Mouse (Mus musculus) liver, postnatal 0 days (tissue): ENCODE measurements around the gene Gja4. TPM values are rescaled to one million over a fixed set of nuclear protein-coding genes. Genes with fewer than 3 reads are reported as not detected.

Source experiments
- ATAC-seq: fragments of 200-750 bp; cut with Nextera tagmentation; 2 replicates; pipeline ENCODE4 v1.8.0; 2017; ENCODE audit warnings: mild to moderate bottlenecking, moderate library complexity
- DNase-seq: peaks from one replicate; pipeline ENCODE4 v3.0.0-alpha.2; 2016
- H3K27ac ChIP-seq: fragments of 300-500 bp; sonication (generic); 2 replicates; pipeline ENCODE4 v1.5.1; 2014; ENCODE audit warnings: antibody characterized with exemption, moderate library complexity, mild to moderate bottlenecking, low read depth
- H3K27me3 ChIP-seq: fragments of 300-500 bp; sonication (generic); 2 replicates; pipeline ENCODE4 v1.6.1; 2014; ENCODE audit warnings: low read length, control low read depth, mixed read lengths; ENCODE audit not compliant: insufficient read depth
- H3K36me3 ChIP-seq: fragments of 300-500 bp; sonication (generic); replicated peaks from 2 replicates; pipeline ENCODE4 v1.6.1; 2014; ENCODE audit warnings: mild to moderate bottlenecking, control low read depth, low read length, moderate library complexity, mixed read lengths; ENCODE audit not compliant: insufficient read depth
- H3K4me1 ChIP-seq: fragments of 300-500 bp; sonication (generic); 2 replicates; pipeline ENCODE4 v1.6.1; 2014; ENCODE audit warnings: antibody characterized with exemption, mild to moderate bottlenecking, control low read depth; ENCODE audit not compliant: insufficient read depth
- H3K4me2 ChIP-seq: fragments of 300-500 bp; sonication (generic); 2 replicates; pipeline ENCODE4 v1.6.1; 2014; ENCODE audit warnings: low read depth, mild to moderate bottlenecking, low read length, moderate library complexity, mixed read lengths
- H3K4me3 ChIP-seq: fragments of 300-500 bp; sonication (generic); 2 replicates; pipeline ENCODE4 v1.5.1; 2014; ENCODE audit warnings: low read depth, low read length
- H3K9ac ChIP-seq: fragments of 300-500 bp; sonication (generic); replicated peaks from 2 replicates; pipeline ENCODE4 v1.6.1; 2014; ENCODE audit warnings: mild to moderate bottlenecking, moderate library complexity
- H3K9me3 ChIP-seq: fragments of 300-500 bp; sonication (generic); 2 replicates; pipeline ENCODE4 v1.6.1; 2016; ENCODE audit warnings: mild to moderate bottlenecking, control low read depth, low read length, mixed read lengths
- CTCF ChIP-seq: sonication (generic); IDR thresholded peaks from 2 replicates; pipeline ENCODE4 v1.5.1; 2016; ENCODE audit warnings: antibody characterized with exemption, low read depth
- EP300 ChIP-seq: IDR thresholded peaks from 2 replicates; pipeline ENCODE4 v1.6.1; 2016; ENCODE audit warnings: antibody characterized with exemption, low read depth, mild to moderate bottlenecking
- WGBS: fragments of 180-500 bp; shearing (Covaris S2); extraction: QIAGEN DNeasy Blood & Tissue Kit; methylation state at CpG from one replicate; pipeline ENCODE4 v1.1.7; 2014; ENCODE audit not compliant: insufficient replicate concordance; 5-methylcytosine and 5-hydroxymethylcytosine counted together
- polyA plus RNA-seq: library from polyadenylated mRNA; unstranded; fragments of >200 nt; fragmentation: Nextera tagmentation; extraction: Ambion mirVana; gene quantifications from 2 replicates; pipeline ENCODE4 v1.2.1, GENCODE M21; 2015

The Gja4 gene
- polyA plus RNA-seq, result 2.7 and 3.1 TPM in 2 replicates

- TF ChIP-seq EP300 (no peak), CTCF (peak; percentile 54)
- Histone ChIP-seq H3K27me3 (peaks cover 20% of the 10 kb centered on the region; the same call in 1 of the 2 replicates), H3K9ac (0 out of 2 replicates have a peak within 1 kb of the TSS, but pooled peaks have one; percentile 1), H3K9me3 (no peaks in the 10 kb centered on the region), H3K4me1 (0 out of 2 replicates have a peak, but pooled peaks cover 3% of the 10 kb centered on the region), H3K36me3 (no peaks in the 10 kb centered on the region), H3K27ac (no peak within 1 kb of the TSS), H3K4me3 (peak within 1 kb of the TSS; percentile 45), H3K4me2 (peak within 1 kb of the TSS; percentile 74)
- peak; percentile 75 for DNase-seq
- WGBS, result 0% methylated on average over 24 of the region's 25 CpGs
- peak; percentile 68 for ATAC-seq
Measured at GRCm38 (mm10) chr4:127313861-127314260, at the start of gene Gja4. Gene Gja4 (minus strand): TSS chr4:127314039.

DNA sequence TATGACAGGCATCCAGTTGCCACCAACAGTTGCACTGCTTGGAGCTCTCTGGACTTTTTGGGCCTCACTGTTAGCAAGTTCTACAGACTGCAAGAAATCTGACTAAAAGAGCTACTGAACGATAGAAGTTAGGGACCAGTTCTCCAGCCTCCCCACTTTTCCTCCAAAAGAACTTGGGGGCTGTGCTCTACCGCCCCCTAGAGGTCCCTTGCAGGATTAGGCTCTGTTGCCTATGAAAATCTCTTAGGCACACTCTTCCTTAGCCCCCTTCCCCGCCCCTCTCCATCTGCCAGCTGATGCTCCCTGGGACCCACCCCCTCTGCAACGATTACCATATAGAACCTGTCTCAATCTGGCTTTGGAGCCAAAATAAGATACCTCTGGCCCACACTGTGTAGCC is 49.5 kb upstream of the Gja4 start:
- Histone ChIP-seq H3K27me3 (no peaks in the 10 kb centered on the region), H3K9ac (no peak overlapping the region), H3K4me3 (no peak overlapping the region), H3K27ac (no peak overlapping the region), H3K4me2 (no peak overlapping the region), H3K9me3 (no peaks in the 10 kb centered on the region), H3K4me1 (no peaks in the 10 kb centered on the region), H3K36me3 (no peaks in the 10 kb centered on the region)
- WGBS, result 44% methylated on average over 4 of the region's 4 CpGs
- no peak for TF ChIP-seq EP300
- TF ChIP-seq CTCF, result peak; percentile 44
- no peak for ATAC-seq
- no peak for DNase-seq

DNA sequence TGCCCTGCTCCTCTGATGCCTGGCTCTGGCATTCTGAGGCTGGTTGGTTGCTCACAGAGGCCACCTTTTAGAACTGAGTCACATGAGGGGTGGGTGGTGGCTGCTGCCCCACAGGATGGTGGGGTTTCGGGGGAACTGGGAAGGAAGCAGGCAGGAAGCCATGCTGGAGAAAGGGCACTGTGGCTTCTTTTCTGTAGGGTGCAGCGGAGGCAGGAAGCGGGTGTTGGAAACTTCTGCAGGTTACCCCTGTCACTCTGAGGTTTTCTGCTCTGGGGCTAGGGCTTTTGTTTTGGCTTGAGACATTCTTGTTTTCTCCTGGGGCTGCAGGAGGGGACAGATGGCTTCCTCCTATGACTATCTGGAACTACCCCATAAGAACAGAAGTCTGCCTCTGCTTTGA is 48.7 kb upstream of the Gja4 start:
- no peak overlapping the region for H3K9ac ChIP-seq
- WGBS, result 53% methylated on average over 3 of the region's 3 CpGs
- H3K27ac ChIP-seq, result no peak overlapping the region
- ATAC-seq, result no peak
- H3K4me1 ChIP-seq, result no peaks in the 10 kb centered on the region
- no peak for DNase-seq
- TF ChIP-seq EP300, result no peak
- TF ChIP-seq CTCF, result no peak
- H3K36me3 ChIP-seq, result no peaks in the 10 kb centered on the region
- no peaks in the 10 kb centered on the region for H3K9me3 ChIP-seq
- no peaks in the 10 kb centered on the region for H3K27me3 ChIP-seq
- H3K4me3 ChIP-seq, result no peak overlapping the region
- H3K4me2 ChIP-seq, result no peak overlapping the region

DNA sequence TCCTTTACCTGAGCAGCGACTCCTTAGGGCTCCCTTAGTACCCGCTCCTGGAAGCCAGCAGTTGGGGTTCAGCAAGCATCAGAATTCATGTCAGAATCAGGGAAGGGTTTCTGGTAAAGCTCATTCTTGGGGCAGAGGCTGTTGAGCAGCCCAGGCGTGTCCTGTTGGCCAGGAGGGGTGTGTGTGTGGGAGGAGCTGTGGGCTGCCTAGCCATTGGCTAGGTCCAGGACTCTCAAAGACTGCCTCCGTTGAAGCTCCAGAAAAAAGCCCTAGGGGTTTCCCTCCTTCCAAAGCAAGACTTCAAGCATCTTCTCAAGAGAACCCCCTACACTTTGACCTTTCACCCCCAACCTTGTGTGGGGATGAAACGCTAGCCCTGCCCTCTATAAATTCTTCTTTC is 44.2 kb upstream of the Gja4 start, which contains the start of gene Gjb5:
Gjb5 (minus strand) TSS at position 164 of the 400 bp plus-strand sequence.
- H3K27ac ChIP-seq, result no peak within 1 kb of the TSS
- H3K27me3 ChIP-seq, result no peaks in the 10 kb centered on the region
- no peaks in the 10 kb centered on the region for H3K36me3 ChIP-seq
- no peak within 1 kb of the TSS for H3K9ac ChIP-seq
- no peak within 1 kb of the TSS for H3K4me3 ChIP-seq
- TF ChIP-seq EP300 (no peak), CTCF (no peak)
- 32% methylated on average over 5 of the region's 5 CpGs for WGBS
- ATAC-seq (no peak), DNase-seq (no peak)
- no peak within 1 kb of the TSS for H3K4me2 ChIP-seq
- no peaks in the 10 kb centered on the region for H3K4me1 ChIP-seq
- H3K9me3 ChIP-seq, result no peaks in the 10 kb centered on the region

DNA sequence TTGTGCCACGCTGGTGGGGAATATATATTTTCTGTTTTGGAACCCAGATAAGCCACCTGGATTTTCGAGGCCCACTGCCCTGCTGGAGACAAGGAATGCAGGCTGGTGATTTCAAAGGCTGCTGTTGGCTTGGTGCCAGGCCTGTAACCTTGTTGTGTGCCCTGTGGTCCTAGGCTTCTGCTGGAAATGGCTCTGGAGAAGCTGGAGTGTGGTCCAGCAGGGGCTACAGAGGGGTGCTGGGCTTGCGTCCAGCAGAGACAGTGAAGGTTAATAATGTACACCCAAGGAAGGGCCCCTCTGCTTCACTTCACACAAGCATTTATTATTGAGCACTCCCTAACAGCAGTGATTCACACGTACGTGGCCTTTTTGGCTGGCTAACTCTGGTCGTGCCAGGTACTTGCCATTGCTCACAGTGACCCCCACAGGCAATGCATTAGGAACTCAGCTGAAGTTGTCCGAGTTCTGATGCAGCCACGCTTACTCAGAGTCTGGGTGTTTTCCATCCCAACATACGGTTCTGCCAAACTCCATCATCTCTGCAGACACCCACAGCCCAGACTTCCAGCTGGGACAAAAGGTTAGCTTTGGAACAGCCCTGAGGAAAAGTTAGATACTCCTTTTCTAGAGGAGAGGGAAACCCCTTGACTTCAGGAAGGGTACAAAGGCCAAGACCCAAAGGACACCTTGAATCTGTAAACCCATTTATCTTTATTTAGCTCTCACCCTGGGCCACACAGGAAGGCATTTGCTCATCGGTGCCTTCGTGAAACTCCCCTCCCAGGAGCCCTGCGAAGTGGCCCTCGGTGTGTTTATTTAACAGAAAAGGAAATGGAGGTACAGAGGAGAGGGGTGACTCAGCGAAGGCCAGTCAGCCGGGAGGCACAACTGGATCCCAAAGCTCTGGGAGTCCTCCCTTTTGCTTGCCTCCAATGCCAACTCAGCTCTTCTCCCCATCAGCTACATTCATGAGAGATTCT is 41.0 kb upstream of the Gja4 start:
- Histone ChIP-seq H3K9ac (no peak overlapping the region), H3K9me3 (no peaks in the 10 kb centered on the region), H3K27me3 (no peaks in the 10 kb centered on the region), H3K36me3 (no peaks in the 10 kb centered on the region), H3K4me1 (no peaks in the 10 kb centered on the region), H3K4me3 (no peak overlapping the region), H3K4me2 (no peak overlapping the region), H3K27ac (no peak overlapping the region)
- DNase-seq (no peak), ATAC-seq (no peak)
- WGBS, result 47% methylated on average over 15 of the region's 15 CpGs
- TF ChIP-seq CTCF, result no peak
- no peak for TF ChIP-seq EP300

DNA sequence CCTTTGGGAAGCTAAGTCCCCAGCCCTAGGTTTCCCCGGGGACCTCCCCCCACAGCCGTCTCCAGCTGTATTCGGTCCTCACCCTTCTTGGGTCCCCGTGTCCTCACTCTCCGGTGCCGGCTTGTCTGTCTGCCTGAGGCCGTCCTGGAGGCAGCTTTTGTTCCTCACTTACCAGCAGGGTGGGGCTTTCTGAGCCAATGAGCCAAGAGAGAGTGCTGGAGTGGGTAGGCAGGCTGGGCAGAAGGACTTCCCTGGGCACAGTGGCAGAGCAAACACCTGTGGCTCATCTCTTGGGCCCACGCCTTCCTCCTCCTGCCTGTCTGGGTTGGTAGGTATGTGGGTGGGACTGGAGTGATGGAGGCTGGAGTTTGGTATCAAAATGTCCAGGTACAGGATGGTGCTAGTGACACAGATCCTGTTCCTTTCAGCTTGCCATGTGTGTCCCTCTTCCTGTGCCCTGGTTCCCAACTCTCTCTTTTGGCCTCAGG is 40.2 kb upstream of the Gja4 start, which contains the start of gene Gjb4:
Gjb4 (minus strand) TSS at position 131 of the 488 bp plus-strand sequence.
- Histone ChIP-seq H3K4me3 (no peak within 1 kb of the TSS), H3K27ac (no peak within 1 kb of the TSS), H3K27me3 (no peaks in the 10 kb centered on the region), H3K36me3 (no peaks in the 10 kb centered on the region), H3K4me1 (no peaks in the 10 kb centered on the region), H3K4me2 (no peak within 1 kb of the TSS), H3K9me3 (no peaks in the 10 kb centered on the region), H3K9ac (no peak within 1 kb of the TSS)
- 72% methylated on average over 8 of the region's 8 CpGs for WGBS
- no peak for DNase-seq
- TF ChIP-seq EP300, result no peak
- TF ChIP-seq CTCF, result no peak
- no peak for ATAC-seq
